Mouse (Mus musculus) kidney, adult 9 months (tissue): ENCODE measurements around the gene 1700001K19Rik.
"Not testable (repeated sequence)": the region's sequence is repeated elsewhere in the genome, so short reads cannot be mapped to it uniquely, and the experiment has no call there.

Experiments
- DNase-seq: peaks from one replicate; pipeline ENCODE4 v3.0.0; 2022

1700001K19Rik gene

DNA sequence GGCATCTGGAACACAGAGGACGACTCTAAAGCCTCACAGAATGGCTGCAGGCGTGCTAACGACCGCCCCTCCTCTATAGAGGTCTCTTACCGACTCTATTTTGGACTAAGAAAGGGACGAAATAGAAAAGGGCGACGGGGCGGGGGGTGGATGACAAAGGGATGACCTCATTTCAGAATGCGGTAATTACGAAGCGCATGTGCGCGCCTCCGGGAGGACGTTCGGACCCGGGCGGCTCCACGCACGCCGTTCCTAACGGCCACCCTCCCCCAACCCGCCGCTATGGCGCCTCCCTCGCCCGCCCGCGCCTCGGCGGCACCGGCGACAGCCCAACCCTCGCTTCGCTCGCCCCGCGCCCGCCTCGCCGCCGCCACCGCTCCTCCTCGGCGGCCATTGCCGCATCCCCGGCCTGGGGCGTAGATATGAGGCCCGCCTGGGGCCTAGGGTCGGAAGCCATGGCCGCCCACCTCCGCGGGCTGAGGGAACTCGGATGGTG is 13.3 kb upstream of the 1700001K19Rik start:
- DNase-seq = peak; percentile 39

DNA sequence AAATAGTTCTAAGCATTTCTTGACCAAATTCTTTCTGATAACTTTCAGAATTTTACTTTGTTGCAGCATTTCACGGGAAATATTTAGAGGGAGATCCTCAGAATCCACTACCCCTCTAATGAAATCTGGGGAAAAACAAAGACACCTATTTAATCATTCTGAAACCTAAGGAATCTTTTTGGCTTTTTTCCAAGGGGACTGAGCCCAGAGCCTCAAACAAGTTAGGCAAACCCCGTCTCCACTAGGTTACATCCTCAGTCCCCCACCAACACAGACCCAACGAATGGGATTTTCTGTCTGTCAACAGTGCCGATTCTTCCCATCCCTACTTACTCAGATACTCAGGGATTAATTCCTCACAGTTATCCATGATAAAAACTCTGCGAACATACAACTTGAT is 11.0 kb upstream of the 1700001K19Rik start:
- not testable (repeated sequence) for DNase-seq

DNA sequence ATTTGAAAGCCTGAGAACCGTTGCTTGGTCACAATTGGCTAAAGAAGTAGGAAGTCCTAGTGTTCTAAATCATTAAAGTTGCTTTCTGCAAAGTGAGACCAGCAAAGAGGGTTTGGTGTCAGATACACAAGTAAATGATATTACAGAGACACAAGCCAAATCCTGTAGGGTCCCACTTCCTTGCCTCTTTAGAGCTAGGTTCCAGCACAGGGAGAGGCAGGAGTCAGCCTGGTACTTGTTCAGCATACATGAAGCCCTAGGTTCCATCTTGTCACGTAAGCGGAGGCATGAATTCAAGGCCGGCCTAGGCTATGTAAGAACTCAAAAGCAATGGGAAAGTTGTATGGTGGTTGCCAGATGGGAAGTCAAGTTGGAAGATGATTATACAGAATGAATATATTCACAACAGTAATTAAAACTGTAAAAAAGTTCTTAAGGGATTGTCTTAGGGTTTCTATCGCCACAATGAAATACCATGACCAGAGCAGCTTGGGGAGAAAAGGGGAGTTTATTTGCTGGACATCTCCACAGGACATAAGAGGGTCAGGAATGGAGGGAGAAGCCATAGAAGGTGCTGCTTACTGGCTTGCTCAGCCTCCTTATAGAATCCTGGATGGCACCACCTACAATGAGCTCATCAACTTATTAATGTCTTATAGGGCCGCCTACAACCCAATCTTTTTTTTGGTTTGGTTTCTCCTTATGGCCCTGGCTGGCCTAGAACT is 7.7 kb upstream of the 1700001K19Rik start:
- DNase-seq = no peak

DNA sequence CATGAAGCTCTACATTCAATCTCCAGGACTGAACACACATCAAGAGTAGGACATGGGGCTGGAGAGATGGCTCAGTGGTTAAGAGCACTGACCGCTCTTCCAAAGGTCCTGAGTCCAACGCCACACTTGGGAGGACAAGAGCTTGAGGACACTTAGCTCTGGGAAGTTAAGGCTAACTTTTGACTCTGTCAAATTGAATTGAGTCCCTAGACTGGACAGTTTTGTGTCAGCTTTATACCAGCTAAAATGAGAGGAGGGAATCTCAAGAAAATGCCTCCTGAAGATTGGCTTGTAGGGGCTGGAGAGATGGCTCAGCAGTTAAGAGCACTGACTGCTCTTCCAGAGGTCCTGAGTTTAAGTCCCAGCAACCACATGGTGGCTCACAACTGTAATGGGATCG is 6.5 kb upstream of the 1700001K19Rik start:
- DNase-seq = not testable (repeated sequence)

DNA sequence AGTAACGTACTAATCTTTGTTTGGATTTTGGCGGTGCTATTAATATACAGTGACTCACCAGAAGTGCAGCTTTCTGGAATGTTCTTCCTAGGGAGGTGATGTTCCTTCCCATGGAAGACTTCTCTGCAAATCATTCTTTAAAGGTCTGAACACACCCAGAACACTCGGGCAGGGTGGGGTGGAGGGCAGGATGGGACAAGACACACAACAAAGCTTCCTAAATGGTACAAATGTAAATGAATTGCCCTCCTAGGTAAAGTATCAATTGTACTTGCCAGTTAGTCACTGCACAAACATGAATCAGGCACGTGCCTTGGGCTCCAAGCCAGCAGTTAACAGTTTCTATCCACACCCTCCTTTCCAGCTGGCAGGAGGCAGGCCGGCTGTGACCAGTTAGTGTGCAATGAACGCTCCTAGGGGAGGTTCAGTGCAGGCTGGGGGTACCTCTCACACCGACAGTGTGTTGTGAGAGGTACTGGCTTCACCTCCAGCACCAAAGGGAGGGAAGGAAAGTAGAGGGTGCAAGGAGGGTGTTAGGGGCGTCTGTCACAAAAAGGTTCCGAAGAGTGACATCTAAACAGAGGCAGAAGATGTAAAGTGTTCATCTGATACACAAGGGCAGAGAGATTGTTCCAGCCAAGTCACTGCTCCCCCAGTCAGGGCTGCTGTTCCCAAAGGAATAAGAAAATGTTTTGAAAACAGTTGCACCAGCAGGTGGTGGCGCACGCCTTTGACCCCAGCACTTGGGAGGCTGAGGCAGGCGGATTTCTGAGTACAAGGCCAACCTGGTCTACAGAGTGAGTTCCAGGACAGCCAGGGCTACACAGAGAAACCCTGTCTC is 5.7 kb upstream of the 1700001K19Rik start:
- DNase-seq = peak; percentile 81

DNA sequence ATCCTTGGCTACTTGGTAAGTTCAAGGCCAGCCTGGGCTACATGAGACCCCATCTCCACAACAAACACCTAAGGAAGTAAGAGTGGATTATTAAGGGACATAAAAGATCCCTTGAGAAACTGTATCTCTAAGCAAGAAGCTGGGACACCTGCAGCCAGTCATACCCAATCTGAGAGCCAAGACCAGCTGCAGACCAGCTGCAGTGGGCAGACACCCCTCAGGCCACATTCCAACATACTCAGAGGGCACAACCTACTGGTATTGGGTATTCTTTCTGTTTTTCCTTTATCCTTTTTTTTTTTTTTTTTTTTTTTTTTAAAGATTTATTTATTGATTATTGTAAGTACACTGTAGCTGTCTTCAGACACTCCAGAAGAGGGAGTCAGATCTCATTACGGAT is 1.2 kb upstream of the 1700001K19Rik start:
- DNase-seq = no peak

DNA sequence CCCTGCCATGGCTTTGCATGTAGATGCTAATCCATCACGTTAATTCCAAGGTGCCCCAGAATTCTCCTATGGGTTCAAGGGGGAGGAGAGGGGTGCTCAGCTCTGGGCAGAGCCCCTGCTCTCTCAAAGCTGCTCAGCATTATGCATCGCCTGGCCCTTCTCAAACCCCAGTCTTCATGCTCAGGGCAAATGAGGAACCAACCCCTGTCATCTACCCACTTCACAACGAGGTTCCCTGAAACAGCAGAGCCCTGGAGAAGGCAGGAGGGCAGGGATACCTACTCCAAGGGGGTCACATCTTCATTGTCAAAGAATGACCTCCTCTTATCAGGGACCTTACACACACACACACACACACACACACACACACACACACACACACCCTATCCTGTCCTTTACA is 541 bp downstream of the 1700001K19Rik start:
- DNase-seq = no peak

DNA sequence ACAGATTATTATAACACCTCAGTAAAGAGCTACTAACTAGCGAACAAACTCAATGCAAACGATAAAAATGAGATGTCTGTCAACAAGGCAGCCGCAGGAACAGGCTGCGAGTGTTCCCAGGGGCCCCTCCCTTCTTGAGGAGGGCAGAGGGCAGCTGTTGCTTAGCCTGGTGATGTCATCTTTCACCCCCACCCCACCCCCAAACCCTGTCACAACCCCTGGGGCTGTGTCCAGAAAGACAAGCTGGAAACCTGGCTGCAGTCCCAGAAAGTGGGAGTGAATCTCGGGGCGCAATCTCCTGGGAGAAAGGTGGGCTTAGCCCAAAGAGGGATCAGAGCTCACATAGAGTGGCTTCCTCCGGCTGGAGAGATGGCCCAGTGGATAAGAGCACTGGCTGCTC is 1.2 kb downstream of the 1700001K19Rik start:
- DNase-seq = no peak

DNA sequence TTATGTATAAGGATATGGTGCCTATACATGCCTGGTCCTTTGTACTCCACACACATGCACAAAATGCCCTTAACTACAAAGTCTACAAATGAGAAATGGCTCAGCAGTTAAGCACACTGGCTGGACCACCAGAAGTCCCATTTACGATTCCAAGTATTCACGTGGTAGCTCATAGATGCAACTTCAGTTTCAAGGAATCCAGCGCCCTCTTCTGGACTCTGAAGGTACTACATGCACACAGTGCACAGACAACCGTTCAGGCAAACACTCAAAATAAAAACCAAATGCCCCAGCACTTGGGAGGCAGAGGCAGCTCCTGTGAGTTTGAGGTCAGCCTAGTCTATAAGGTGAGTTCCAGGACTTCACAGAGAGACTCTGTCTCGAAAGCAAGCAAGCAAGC is 8.2 kb downstream of the 1700001K19Rik start:
- DNase-seq = peak; percentile 29

DNA sequence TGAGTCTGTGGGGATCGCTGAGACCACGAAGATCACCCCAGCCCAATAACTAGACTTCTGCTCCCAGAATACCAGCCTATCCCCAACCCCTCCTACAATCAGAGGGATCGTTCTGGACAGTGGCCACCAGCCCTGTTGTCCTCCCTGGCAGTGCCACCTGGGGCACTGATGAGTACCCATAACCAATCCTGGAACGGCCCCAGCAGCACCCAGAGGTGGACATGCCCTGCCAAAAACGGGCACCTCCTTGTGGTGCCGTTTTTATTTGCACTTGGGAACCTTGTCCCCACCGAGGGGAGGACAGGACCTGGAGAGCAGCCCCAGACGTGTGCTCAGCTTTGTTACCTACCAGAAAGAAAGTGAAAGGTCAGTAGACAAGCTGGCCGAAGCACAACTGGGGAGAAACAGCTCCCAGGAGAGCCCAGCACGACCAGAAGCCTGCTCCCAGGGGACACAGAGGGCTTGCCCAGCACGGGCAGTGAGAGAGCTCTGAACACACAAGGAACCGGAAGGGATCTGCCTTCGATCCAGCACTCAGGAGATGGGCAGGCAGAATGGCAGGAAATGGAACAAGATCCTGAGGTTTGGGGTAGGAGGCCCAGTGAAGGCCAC is 14.8 kb downstream of the 1700001K19Rik start:
- DNase-seq = peak; percentile 33

DNA sequence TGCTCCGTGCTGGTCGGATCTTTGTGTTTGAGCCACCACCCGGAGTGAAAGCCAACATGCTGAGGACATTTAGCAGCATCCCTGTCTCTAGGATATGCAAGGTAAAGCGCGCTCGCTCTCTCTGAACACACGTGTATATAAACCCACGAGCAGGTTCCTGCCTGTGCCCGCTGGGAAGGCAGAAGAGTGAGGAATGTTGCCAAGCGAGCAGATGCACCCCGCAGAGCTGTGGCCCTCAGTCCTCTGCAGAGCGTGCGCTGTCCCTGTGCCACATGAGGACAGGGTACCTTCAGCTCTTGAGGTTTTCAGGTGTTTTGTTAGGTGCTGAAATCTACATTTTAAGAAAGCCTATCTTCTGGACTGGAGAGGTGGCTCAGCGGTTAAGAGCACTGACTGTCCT is 20.7 kb downstream of the 1700001K19Rik start:
- DNase-seq = no peak

DNA sequence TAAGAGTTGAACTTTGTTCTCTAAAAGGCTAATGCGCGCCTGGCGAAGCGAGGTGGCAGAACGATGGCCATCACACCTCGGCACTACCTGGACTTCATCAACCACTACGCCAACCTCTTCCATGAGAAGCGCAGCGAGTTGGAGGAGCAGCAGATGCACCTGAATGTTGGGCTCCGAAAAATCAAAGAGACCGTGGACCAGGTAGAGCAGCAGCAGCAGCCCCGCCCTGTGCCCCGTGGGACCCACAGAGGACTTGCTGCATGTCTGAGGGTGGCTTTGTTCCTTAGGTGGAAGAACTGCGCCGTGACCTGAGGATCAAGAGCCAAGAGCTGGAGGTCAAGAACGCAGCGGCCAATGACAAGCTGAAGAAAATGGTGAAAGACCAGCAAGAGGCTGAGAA is 31.0 kb downstream of the 1700001K19Rik start:
- no peak for DNase-seq

DNA sequence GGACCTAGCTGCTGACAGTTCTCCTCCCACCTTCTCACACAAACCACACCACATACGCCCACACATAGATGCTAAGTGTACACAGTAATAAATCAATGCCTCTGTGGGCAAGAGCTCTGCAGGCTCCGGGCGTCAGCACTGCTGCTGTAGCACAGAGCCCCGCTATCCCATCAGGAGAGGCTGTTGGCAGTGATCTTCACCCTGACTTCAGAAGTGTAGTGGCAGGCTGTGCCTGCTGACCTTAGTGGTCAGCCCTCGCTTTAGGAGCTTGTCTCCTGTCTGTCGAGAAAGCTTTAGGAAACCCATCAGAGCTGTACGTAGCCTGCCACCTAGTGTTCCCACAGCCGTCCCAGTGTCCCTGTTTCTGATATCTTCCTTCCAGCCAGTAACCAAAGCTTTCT is 32.2 kb downstream of the 1700001K19Rik start:
- DNase-seq = no peak

DNA sequence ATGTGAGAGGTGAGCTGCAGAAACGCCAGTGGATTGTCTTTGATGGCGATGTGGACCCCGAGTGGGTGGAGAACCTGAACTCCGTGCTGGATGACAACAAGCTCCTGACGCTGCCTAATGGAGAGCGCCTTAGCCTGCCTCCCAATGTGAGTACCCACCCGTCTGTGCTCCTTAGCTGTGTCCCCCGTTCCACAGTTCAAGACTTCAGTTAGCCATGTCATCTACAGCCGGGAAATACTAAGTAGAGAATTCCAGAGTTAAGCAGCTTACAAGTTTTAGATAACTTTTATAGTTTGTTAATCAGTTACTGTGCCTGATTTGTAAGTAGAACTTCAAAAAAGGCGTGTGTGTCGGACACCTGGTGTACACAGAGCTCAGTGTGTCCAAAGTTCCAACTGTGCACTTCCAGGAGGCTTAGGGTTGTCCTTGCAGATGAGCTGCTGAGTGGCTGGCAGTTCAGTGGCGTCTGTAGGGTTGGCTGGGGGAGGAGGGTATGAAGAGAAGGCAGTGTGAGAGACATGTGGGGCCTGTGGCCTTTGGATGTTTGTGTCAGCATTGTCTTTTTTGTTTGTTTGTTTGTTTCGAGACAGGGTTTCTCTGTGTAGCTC is 44.8 kb downstream of the 1700001K19Rik start:
- peak; percentile 7 for DNase-seq

DNA sequence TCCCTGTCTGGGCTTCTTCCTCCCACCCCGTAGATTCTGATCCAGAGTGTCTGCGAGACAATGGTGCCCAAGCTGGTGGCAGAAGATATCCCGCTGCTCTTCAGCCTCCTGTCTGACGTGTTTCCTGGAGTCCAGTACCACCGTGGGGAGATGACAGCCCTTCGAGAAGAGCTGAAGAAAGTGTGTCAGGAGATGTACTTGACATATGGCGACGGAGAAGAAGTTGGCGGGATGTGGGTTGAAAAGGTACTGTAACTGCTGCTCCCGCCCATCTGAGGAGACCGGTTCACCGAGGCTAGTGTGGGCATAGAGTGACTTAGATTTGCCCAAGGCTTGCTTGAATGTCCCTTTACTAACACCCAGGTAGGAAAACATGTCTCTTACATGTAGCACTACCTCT is 46.1 kb downstream of the 1700001K19Rik start:
- DNase-seq = no peak

DNA sequence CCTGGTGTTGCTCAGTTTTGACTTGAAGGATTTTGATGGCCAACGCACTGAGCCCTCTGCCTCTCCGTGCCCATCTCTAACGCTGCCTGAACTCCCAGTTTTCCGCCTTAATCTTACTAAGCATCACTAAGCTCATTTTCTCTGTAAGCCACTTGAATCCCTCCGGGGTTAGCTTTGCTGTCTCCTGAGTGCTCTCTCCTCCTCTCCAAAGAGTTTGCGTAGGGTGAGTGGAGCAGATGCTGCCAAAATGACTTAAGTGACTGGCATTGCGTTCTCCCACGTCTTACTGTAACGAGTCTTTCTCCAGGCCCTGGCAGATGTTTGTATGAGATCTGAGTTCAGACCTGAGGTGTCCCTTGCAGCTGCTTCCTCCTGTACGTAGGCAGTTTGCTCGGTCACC is 52.4 kb downstream of the 1700001K19Rik start:
- DNase-seq = no peak
